Mouse (Mus musculus): ENCODE results near the gene Eif3d. TPM values are rescaled to one million over a fixed set of nuclear protein-coding genes. Genes with fewer than 3 reads are reported as not detected.

The Eif3d gene
- polyA plus RNA-seq, 1 experiment, result 461 TPM

DNA sequence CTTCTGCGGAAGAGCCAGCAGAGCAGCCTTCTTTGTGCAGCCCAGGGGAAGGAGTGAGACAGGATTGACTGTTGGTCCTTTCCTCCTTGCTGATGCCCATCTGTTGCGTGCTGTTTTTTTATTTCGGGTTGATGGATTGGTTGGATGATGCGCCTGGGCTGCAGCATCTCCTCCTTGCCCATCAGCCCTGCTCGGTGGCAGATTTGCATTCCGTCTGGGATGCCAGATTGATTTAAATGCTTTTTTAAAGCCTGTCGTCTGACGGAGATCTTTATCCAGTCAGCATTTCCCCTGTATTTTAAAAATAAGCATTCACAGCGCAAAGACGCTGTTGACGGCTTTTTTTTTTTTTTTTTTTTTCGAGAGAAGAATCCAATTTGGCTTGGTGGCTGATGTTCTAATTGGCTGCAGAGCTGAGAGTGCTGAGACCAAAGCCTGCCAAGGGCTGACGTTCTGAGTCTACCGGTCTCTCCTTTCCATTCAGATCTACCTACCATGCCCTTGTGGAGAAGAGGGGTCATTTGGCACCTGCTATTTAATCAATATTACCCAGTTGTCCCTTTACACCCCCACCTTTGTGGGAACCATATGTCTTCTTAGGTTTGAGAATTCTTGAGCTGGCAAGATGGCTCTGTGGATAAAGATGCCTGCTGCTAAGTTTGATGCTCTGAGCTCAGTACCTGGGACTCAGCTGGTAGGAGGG is 34.8 kb downstream of the Eif3d start:
- no peaks in the 10 kb centered on the region for H3K79me2 ChIP-seq (ENCODE audit: control insufficient read depth, insufficient read depth)
- TF ChIP-seq CEBPB (IDR thresholded peaks at IDR 0.05; ENCODE audit: insufficient read depth, poor library complexity, severe bottlenecking) (no peak), MYOD1 (IDR thresholded peaks at IDR 0.05; ENCODE audit: control insufficient read depth in 1 of 3, insufficient read length in 2 of 3, low read depth in 2 of 3) (no peak), TCF3 (IDR thresholded peaks at IDR 0.05; ENCODE audit: insufficient read length, low read depth) (no peak), POLR2A (IDR thresholded peaks at IDR 0.05; ENCODE audit: insufficient read length, low read depth) (no peak), E2F4 (IDR thresholded peaks at IDR 0.05; ENCODE audit: insufficient read depth) (no peak), MAX (IDR thresholded peaks at IDR 0.05; ENCODE audit: low read depth) (no peak), SRF (IDR thresholded peaks at IDR 0.05; ENCODE audit: control insufficient read depth, insufficient read length, low read depth) (no peak), REST (IDR thresholded peaks at IDR 0.05; ENCODE audit: insufficient read depth, insufficient read length) (no peak), POLR2AphosphoS2 (IDR thresholded peaks at IDR 0.05; ENCODE audit: insufficient read length, low read depth) (no peak), TCF12 (IDR thresholded peaks at IDR 0.05; ENCODE audit: insufficient read depth, poor library complexity, severe bottlenecking) (no peak), USF1 (IDR thresholded peaks at IDR 0.05; ENCODE audit: low read depth) (no peak), MYOG (IDR thresholded peaks at IDR 0.05; ENCODE audit: control insufficient read depth in 1 of 3, insufficient read depth in 1 of 3, insufficient read length in 2 of 3, low read depth in 2 of 3) (no peak)
- no peaks in the 10 kb centered on the region for H3K36me3 ChIP-seq (ENCODE audit: control insufficient read depth, insufficient read depth)
- no peak overlapping the region for H3K4me3 ChIP-seq
- H3K27me3 ChIP-seq (ENCODE audit: control insufficient read depth, insufficient read depth, insufficient read length), result no peaks in the 10 kb centered on the region
- H3K4me2 ChIP-seq (ENCODE audit: low read depth), result no peak overlapping the region
- no peak overlapping the region for H3ac ChIP-seq (ENCODE audit: control insufficient read depth, insufficient read length)

DNA sequence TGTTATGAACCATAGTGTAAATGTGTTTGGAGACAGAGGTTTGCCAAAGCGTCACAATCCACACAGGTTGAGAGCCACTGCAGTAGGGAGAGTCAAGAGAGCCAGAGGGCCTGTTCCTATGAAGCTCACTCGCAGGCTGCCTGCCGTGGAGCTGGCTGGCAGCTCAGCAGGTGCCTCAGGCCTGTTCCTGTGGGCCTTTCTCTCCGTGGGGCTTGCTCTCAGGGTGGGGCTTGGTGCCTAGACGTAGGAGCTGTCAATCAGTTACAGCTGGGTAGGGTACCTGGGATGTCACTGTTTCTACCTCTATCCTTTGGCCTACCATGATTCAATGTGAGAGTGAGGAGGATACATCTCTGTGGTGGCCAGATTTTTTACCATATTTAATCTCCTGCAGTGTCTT is 35.6 kb downstream of the Eif3d start:
- no peaks in the 10 kb centered on the region for H3K36me3 ChIP-seq (ENCODE audit: control insufficient read depth, insufficient read depth)
- no peak overlapping the region for H3ac ChIP-seq (ENCODE audit: control insufficient read depth, insufficient read length)
- no peaks in the 10 kb centered on the region for H3K79me2 ChIP-seq (ENCODE audit: control insufficient read depth, insufficient read depth)
- TF ChIP-seq TCF3 (IDR thresholded peaks at IDR 0.05; ENCODE audit: insufficient read length, low read depth), result no peak
- no peak for TF ChIP-seq REST (IDR thresholded peaks at IDR 0.05; ENCODE audit: insufficient read depth, insufficient read length)
- no peak for TF ChIP-seq POLR2AphosphoS2 (IDR thresholded peaks at IDR 0.05; ENCODE audit: insufficient read length, low read depth)
- TF ChIP-seq E2F4 (IDR thresholded peaks at IDR 0.05; ENCODE audit: insufficient read depth), result no peak
- no peak for TF ChIP-seq TCF12 (IDR thresholded peaks at IDR 0.05; ENCODE audit: insufficient read depth, poor library complexity, severe bottlenecking)
- TF ChIP-seq CEBPB (IDR thresholded peaks at IDR 0.05; ENCODE audit: insufficient read depth, poor library complexity, severe bottlenecking), result no peak
- TF ChIP-seq POLR2A (IDR thresholded peaks at IDR 0.05; ENCODE audit: insufficient read length, low read depth), result no peak
- TF ChIP-seq MAX (IDR thresholded peaks at IDR 0.05; ENCODE audit: low read depth), result no peak
- TF ChIP-seq USF1 (IDR thresholded peaks at IDR 0.05; ENCODE audit: low read depth), result no peak
- TF ChIP-seq MYOG (IDR thresholded peaks at IDR 0.05; ENCODE audit: control insufficient read depth in 1 of 3, insufficient read depth in 1 of 3, insufficient read length in 2 of 3, low read depth in 2 of 3), result no peak
- no peak overlapping the region for H3K4me2 ChIP-seq (ENCODE audit: low read depth)
- no peaks in the 10 kb centered on the region for H3K27me3 ChIP-seq (ENCODE audit: control insufficient read depth, insufficient read depth, insufficient read length)
- no peak overlapping the region for H3K4me3 ChIP-seq

DNA sequence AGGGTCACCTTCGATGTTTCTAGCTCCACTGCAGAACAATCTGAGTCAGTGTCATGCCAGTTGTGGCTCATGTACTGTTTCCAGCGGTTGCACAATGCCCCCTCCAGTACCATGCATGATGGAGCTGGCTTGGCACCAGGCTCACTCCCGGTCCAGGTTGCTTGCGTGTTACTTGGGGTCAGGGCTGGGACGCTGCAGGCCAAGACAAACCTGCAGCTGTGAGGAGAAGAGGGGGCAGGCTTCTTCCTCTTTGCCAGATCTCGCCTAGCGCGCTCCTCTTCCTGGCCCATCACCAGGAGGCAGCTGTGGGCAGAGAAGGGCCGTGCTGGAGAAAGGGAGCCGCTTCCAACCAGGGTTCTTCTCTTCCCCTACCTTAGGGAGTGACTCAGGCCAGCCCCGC is 36.3 kb downstream of the Eif3d start:
- Histone ChIP-seq H3K36me3 (ENCODE audit: control insufficient read depth, insufficient read depth) (no peaks in the 10 kb centered on the region), H3ac (ENCODE audit: control insufficient read depth, insufficient read length) (no peak overlapping the region), H3K4me3 (no peak overlapping the region), H3K4me2 (ENCODE audit: low read depth) (peak overlapping the region; percentile 62), H3K79me2 (ENCODE audit: control insufficient read depth, insufficient read depth) (no peaks in the 10 kb centered on the region), H3K27me3 (ENCODE audit: control insufficient read depth, insufficient read depth, insufficient read length) (no peaks in the 10 kb centered on the region)
- TF ChIP-seq USF1 (IDR thresholded peaks at IDR 0.05; ENCODE audit: low read depth) (no peak), SRF (IDR thresholded peaks at IDR 0.05; ENCODE audit: control insufficient read depth, insufficient read length, low read depth) (no peak), E2F4 (IDR thresholded peaks at IDR 0.05; ENCODE audit: insufficient read depth) (no peak), POLR2AphosphoS2 (IDR thresholded peaks at IDR 0.05; ENCODE audit: insufficient read length, low read depth) (no peak), REST (IDR thresholded peaks at IDR 0.05; ENCODE audit: insufficient read depth, insufficient read length) (no peak), POLR2A (IDR thresholded peaks at IDR 0.05; ENCODE audit: insufficient read length, low read depth) (no peak), CEBPB (IDR thresholded peaks at IDR 0.05; ENCODE audit: insufficient read depth, poor library complexity, severe bottlenecking) (peak; percentile 89), MYOD1 (IDR thresholded peaks at IDR 0.05; ENCODE audit: control insufficient read depth in 1 of 3, insufficient read length in 2 of 3, low read depth in 2 of 3) (peak in 1 of 3 experiments; percentile 44), TCF12 (IDR thresholded peaks at IDR 0.05; ENCODE audit: insufficient read depth, poor library complexity, severe bottlenecking) (no peak), TCF3 (IDR thresholded peaks at IDR 0.05; ENCODE audit: insufficient read length, low read depth) (no peak), MAX (IDR thresholded peaks at IDR 0.05; ENCODE audit: low read depth) (no peak), MYOG (IDR thresholded peaks at IDR 0.05; ENCODE audit: control insufficient read depth in 1 of 3, insufficient read depth in 1 of 3, insufficient read length in 2 of 3, low read depth in 2 of 3) (no peak)

DNA sequence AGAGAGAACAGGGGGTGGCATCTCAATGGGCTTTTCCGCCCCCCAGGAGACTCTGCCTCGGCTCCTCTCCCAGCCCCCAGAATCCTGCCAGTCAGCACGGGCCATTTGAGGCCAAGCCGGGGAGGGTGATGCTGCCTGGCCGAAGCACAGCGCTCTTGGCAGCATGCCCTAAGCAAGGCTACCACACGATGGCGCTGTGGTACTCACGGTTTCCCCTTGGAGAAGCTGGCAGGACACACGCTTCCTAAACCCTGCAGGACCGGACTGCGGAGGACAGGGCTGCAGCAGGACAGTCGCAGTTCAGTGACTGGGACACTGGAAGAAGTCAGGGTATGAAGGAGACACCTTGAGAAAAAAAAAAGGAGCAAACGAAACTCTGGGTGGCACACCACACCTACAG is 36.8 kb downstream of the Eif3d start:
- H3K4me3 ChIP-seq, result no peak overlapping the region
- H3K27me3 ChIP-seq (ENCODE audit: control insufficient read depth, insufficient read depth, insufficient read length), result no peaks in the 10 kb centered on the region
- TF ChIP-seq E2F4 (IDR thresholded peaks at IDR 0.05; ENCODE audit: insufficient read depth), result no peak
- peak; percentile 46 for TF ChIP-seq REST (IDR thresholded peaks at IDR 0.05; ENCODE audit: insufficient read depth, insufficient read length)
- no peak for TF ChIP-seq CEBPB (IDR thresholded peaks at IDR 0.05; ENCODE audit: insufficient read depth, poor library complexity, severe bottlenecking)
- peak in 1 of 3 experiments; percentile 57 for TF ChIP-seq MYOD1 (IDR thresholded peaks at IDR 0.05; ENCODE audit: control insufficient read depth in 1 of 3, insufficient read length in 2 of 3, low read depth in 2 of 3)
- TF ChIP-seq TCF12 (IDR thresholded peaks at IDR 0.05; ENCODE audit: insufficient read depth, poor library complexity, severe bottlenecking), result no peak
- peak in 1 of 3 experiments; percentile 59 for TF ChIP-seq MYOG (IDR thresholded peaks at IDR 0.05; ENCODE audit: control insufficient read depth in 1 of 3, insufficient read depth in 1 of 3, insufficient read length in 2 of 3, low read depth in 2 of 3)
- peak; percentile 76 for TF ChIP-seq SRF (IDR thresholded peaks at IDR 0.05; ENCODE audit: control insufficient read depth, insufficient read length, low read depth)
- TF ChIP-seq USF1 (IDR thresholded peaks at IDR 0.05; ENCODE audit: low read depth), result no peak
- peak; percentile 13 for TF ChIP-seq TCF3 (IDR thresholded peaks at IDR 0.05; ENCODE audit: insufficient read length, low read depth)
- peak; percentile 71 for TF ChIP-seq POLR2AphosphoS2 (IDR thresholded peaks at IDR 0.05; ENCODE audit: insufficient read length, low read depth)
- no peak for TF ChIP-seq MAX (IDR thresholded peaks at IDR 0.05; ENCODE audit: low read depth)
- TF ChIP-seq POLR2A (IDR thresholded peaks at IDR 0.05; ENCODE audit: insufficient read length, low read depth), result peak; percentile 57
- H3K79me2 ChIP-seq (ENCODE audit: control insufficient read depth, insufficient read depth), result no peaks in the 10 kb centered on the region
- peak overlapping the region; percentile 62 for H3K4me2 ChIP-seq (ENCODE audit: low read depth)
- no peaks in the 10 kb centered on the region for H3K36me3 ChIP-seq (ENCODE audit: control insufficient read depth, insufficient read depth)
- no peak overlapping the region for H3ac ChIP-seq (ENCODE audit: control insufficient read depth, insufficient read length)

All from myocyte (in vitro differentiated cells).